Mouse (Mus musculus) heart, postnatal 0 days (tissue): ENCODE data around the gene Clpp.

Experiments used
- CTCF ChIP-seq: IDR thresholded peaks from 2 replicates; pipeline ENCODE4 v1.5.1; 2016; ENCODE audit warnings: antibody characterized with exemption, control low read depth, low read depth
- EP300 ChIP-seq: IDR thresholded peaks from 2 replicates; pipeline ENCODE4 v1.6.1; 2016; ENCODE audit warnings: antibody characterized with exemption, low read depth

GRCm38 (mm10) chr17:56969321-56969720 is 20.8 kb upstream of the Clpp start:
- TF ChIP-seq CTCF: no peak
- no peak for TF ChIP-seq EP300
